Mouse (Mus musculus) adrenal gland, postnatal 10 days (tissue): Measurements from ENCODE around the gene Gstm5. TPM values are rescaled to one million over a fixed set of nuclear protein-coding genes. Genes with fewer than 3 reads are reported as not detected.

Experiments
- DNase-seq: peaks from one replicate; pipeline ENCODE4 v3.0.0; 2021; ENCODE audit warnings: mixed read lengths
- total RNA-seq, 2 experiments: library from RNA; stranded (reverse); gene quantifications; 2 replicates each; pipeline ENCODE4 v1.2.3; 2021

Gstm5 gene
- total RNA-seq, 2 experiments from 2014 or later = 30.1 to 32.3 TPM

DNA sequence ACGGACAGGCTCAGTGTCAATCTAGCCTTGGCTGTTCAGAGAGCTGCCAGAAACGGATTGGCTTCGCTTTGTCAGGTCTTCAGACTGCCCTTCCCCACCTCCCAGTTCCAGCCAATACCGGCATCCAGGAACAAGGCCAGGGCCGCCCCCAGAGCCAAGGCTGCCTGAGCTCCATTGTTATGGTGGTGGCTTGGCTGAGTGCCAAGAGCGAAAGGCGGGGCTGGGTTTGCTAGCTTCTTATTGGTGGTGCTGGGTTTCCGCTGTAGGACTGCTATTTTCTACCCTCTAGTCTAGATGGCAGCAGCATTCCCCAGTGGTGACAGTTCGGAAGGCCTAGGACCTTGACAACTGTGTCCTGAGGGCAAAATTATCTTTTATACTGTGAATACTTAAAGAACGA, 36.0 kb downstream of the Gstm5 start, which contains the start of gene Gstm7:
Gstm7 (minus strand) TSS at position 148 of the 400 bp plus-strand sequence.
- peak; percentile 99 for DNase-seq

DNA sequence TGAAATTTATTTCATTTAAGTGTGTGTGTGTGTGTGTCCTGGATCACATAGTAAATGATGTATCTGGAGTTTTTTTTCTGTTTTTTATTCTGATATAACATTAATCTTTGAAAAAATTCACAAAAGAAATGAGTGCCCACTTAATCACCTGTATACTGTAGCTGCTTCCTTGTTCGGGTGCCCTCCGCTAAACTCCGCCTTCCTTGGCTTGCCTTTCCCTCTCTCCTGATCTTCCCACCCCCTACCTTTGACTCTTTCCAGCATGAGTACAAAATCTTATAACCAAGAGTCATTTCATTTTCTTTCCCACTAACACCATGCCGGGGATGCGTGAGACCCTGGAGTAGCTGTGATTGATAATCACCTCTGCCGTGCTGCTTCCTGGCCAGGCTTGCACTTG, 36.5 kb downstream of the Gstm5 start:
- no peak for DNase-seq

- no peak for DNase-seq
These were observed 39.6 kb downstream of the Gstm5 start for GRCm38 (mm10) chr3:107935268-107935667.

DNA sequence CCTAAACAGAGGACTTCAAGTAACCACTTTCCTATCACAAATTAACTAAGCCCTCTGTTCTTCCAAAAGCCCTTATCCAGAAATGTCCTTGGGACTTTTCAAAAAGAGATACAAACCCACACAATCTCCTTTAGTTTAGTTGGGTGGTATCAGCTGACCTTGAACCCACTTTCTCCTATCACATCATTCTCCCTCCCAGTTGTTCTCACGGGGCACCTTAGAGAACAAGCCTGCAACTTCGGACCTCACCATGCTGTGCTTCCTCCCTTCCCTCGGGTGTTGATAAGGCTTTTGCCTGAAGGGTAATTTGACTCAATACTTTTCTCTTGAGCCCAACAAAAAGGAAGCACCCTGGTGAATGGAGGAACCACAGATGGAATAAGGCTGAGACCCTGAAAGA, 40.3 kb downstream of the Gstm5 start:
- DNase-seq = no peak

DNA sequence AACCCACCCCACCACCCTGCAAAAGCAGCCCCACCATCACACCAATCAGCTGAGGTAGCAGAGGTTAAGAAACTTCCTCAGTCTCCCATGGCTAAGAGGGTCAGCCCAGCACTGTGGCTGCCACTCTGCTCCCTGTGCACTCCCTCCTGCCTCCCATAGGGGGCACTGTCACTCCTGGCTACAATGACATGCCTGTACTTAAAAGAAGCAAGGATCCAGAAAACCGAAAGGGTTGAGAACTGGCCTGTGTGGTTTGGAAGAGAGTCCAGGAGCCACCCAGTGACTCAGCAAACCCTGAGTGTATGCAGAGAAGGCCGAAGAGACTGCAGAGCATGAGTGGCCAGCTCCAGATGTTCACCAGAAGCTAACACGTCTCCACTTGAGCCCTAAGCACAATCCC, 43.8 kb downstream of the Gstm5 start:
- peak; percentile 84 for DNase-seq

GRCm38 (mm10) chr3:107939830-107940229, 44.2 kb downstream of the Gstm5 start:
- DNase-seq = no peak

GRCm38 (mm10) chr3:107940524-107940923, 44.9 kb downstream of the Gstm5 start:
- no peak for DNase-seq

GRCm38 (mm10) chr3:107941261-107941660, 45.6 kb downstream of the Gstm5 start:
- no peak for DNase-seq

- DNase-seq = peak; percentile 35
These were observed 47.8 kb downstream of the Gstm5 start, which contains the start of gene Gstm6 for GRCm38 (mm10) chr3:107943239-107943990. TSS of gene Gstm6 (minus strand) at chr3:107943749.

DNA sequence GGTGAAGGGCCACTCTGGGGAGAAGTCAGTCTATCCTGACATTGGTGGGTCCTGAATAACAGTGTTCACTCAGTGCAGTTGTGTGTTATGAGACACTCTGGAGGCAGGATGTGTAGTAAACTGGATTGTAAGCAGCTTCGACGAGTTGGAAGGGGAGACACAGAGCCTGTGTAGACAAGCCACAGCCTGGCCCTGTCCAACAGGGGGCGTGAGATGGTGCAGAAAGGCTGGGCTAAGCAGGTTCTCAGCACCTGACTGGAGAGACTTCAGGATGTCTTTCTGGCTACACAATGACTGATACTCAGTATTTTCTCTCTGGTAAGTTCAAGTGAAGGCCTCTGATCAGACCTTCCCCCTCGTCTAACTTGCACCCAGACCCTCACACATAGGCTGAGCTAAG, 50.1 kb downstream of the Gstm5 start:
- DNase-seq = no peak

Other genes starting within 250 kb of the Gstm5 start
- gene Ahcyl1, start 199.3 kb upstream of the Gstm5 start, total RNA-seq = 100 to 1,000 TPM; 249 to 285 TPM
- gene Csf1, start 135.4 kb upstream of the Gstm5 start, total RNA-seq = 10 to 100 TPM; 15.6 to 18.3 TPM
- not detected for gene Eps8l3, start 18.6 kb upstream of the Gstm5 start, total RNA-seq
- gene Gstm7, start 36.0 kb downstream of the Gstm5 start, total RNA-seq = 10 to 100 TPM; 43.1 to 44.0 TPM
- gene Gstm6, start 47.9 kb downstream of the Gstm5 start, total RNA-seq = 1 to 10 TPM; 3.9 to 5.6 TPM
- under 1 TPM; 0.39 to 0.51 TPM for gene Gstm3, start 73.5 kb downstream of the Gstm5 start, total RNA-seq
- 100 to 1,000 TPM in 1 of 2 experiments, 10 to 100 TPM in 1; 95.5 to 101 TPM for gene Gstm2, start 90.6 kb downstream of the Gstm5 start, total RNA-seq
- 100 to 1,000 TPM; 131 to 144 TPM for gene Gstm1, start 122.2 kb downstream of the Gstm5 start, total RNA-seq
- 10 to 100 TPM; 12.8 to 13.3 TPM for gene Gstm4, start 149.1 kb downstream of the Gstm5 start, total RNA-seq
- gene Ampd2, start 190.8 kb downstream of the Gstm5 start, total RNA-seq = 10 to 100 TPM; 79.3 to 92.2 TPM
- gene Gnat2, start 197.0 kb downstream of the Gstm5 start, total RNA-seq = 1 to 10 TPM; 6.6 to 6.8 TPM